In genomic region chr3:133309359-133309758, GRCm38 (mm10) we compare ENCODE assay signal across 9 mouse cellular contexts. TPM values are rescaled to one million over a fixed set of nuclear protein-coding genes. Genes with fewer than 3 reads are reported as not detected.
A peak's percentile ranks its signal among the peaks of the same experiment; 100 is the strongest.
DNase-seq lines count a peak whose midpoint lies in the region; ATAC-seq and TF ChIP-seq lines count a peak whose summit lies in the region.
"Had no signal": no experiment of that assay in that cellular context is flagged by ENCODE, and none has a peak within 500 bp of the region (broad histone marks: within the 10 kb centered on the region; RNA-seq: fewer than 3 reads in every experiment).

No protein-coding gene starts in this region.

- TF ChIP-seq CTCF in heart, adult 2 months (IDR thresholded peaks at IDR 0.05) = no peak
- TF ChIP-seq CTCF in bone marrow macrophage, adult 2 months (IDR thresholded peaks at IDR 0.05; ENCODE audit: low read depth, low read length) = no peak

- intact Hi-C loops in heart, adult 2 months (cut with DNase I) = no loop called here

- H3K4me2 ChIP-seq in heart, embryonic 14.5 days (ENCODE audit: low read length) = peak overlapping the region; percentile 77; the same call in 1 of the 2 replicates
- H3K4me2 ChIP-seq in intestine, embryonic 16.5 days (ENCODE audit: low read depth, low read length) = peak overlapping the region; percentile 70; the same call in 1 of the 2 replicates
- no peak overlapping the region; the same call in 1 of the 2 replicates for H3K4me2 ChIP-seq in limb, embryonic 14.5 days (replicated peaks; ENCODE audit: low read depth, low read length, severe bottlenecking)

- no peak overlapping the region; the same call in 1 of the 2 replicates for H3K9ac ChIP-seq in heart, embryonic 14.5 days (ENCODE audit: low read length)
- H3K9ac ChIP-seq in heart, adult 2 months (ENCODE audit: low read depth, low read length) = no peak overlapping the region
- no peak overlapping the region for H3K9ac ChIP-seq in intestine, embryonic 16.5 days (ENCODE audit: low read depth, low read length)
- no peak overlapping the region; the same call in 1 of the 2 replicates for H3K9ac ChIP-seq in limb, embryonic 14.5 days (ENCODE audit: low read depth, low read length, severe bottlenecking)

- 93% methylated on average over 7 of the region's 7 CpGs for WGBS in heart, embryonic 14.5 days
- 96% methylated on average over 7 of the region's 7 CpGs for WGBS in heart, adult 2 months
- WGBS in intestine, embryonic 16.5 days = 90% methylated on average over 7 of the region's 7 CpGs
- WGBS in limb, embryonic 14.5 days = 93% methylated on average over 7 of the region's 7 CpGs

- H3K27me3 ChIP-seq in heart, embryonic 14.5 days (ENCODE audit: control insufficient read depth, insufficient read depth, low read length) = no peaks in the 10 kb centered on the region
- H3K27me3 ChIP-seq in heart, adult 2 months (ENCODE audit: control insufficient read depth, insufficient read depth, low read length) = no peaks in the 10 kb centered on the region
- H3K27me3 ChIP-seq in intestine, embryonic 16.5 days (replicated peaks; ENCODE audit: control insufficient read depth, insufficient read depth, low read length) = no peaks in the 10 kb centered on the region
- H3K27me3 ChIP-seq in limb, embryonic 14.5 days (ENCODE audit: control insufficient read depth, insufficient read depth, low read length) = no peaks in the 10 kb centered on the region
- H3K27me3 ChIP-seq: Patski had no signal

- H3K79me2 ChIP-seq in heart, adult 2 months (replicated peaks; ENCODE audit: control insufficient read depth, insufficient read depth, low read length) = no peaks in the 10 kb centered on the region

- no peak for TF ChIP-seq POLR2A in heart, adult 2 months (IDR thresholded peaks at IDR 0.05; ENCODE audit: insufficient read depth, low read depth, low read length)
- no peak for TF ChIP-seq POLR2A in bone marrow macrophage, adult 2 months (IDR thresholded peaks at IDR 0.05; ENCODE audit: borderline replicate concordance, low read depth, low read length)
- TF ChIP-seq POLR2A in limb, embryonic 14.5 days (IDR thresholded peaks at IDR 0.05; ENCODE audit: borderline replicate concordance, extremely low read depth, insufficient read depth, insufficient read length) = no peak

- no peak for TF ChIP-seq EP300 in heart, adult 2 months (IDR thresholded peaks at IDR 0.05; ENCODE audit: insufficient read depth, low read depth, low read length)

- ATAC-seq in heart, embryonic 14.5 days (ENCODE audit: insufficient number of reproducible peaks, insufficient read depth, low FRiP score, low read depth) = no peak
- ATAC-seq in intestine, embryonic 16.5 days = no peak
- ATAC-seq in limb, embryonic 14.5 days (ENCODE audit: low FRiP score, low read depth) = no peak

- H3K27ac ChIP-seq in heart, embryonic 14.5 days (replicated peaks in 1 of 2; ENCODE audit: control insufficient read depth in 1 of 2, insufficient read depth in 1 of 2, low read depth in 2 of 2, low read length in 2 of 2) = no peak overlapping the region
- no peak overlapping the region for H3K27ac ChIP-seq in heart, adult 2 months
- H3K27ac ChIP-seq in bone marrow macrophage, adult 2 months (ENCODE audit: insufficient read depth, low read depth, low read length) = no peak overlapping the region
- no peak overlapping the region for H3K27ac ChIP-seq in intestine, embryonic 16.5 days (ENCODE audit: low read length)
- no peak overlapping the region for H3K27ac ChIP-seq in limb, embryonic 14.5 days (replicated peaks; ENCODE audit: low read depth, low read length)

- H3K4me3 ChIP-seq in heart, embryonic 14.5 days (ENCODE audit: control insufficient read depth in 1 of 2, insufficient read depth in 1 of 2, low read depth in 1 of 2, low read length in 2 of 2) = peak overlapping the region in 1 of 2 experiments; percentile 90; a peak in 1 of 4 replicates
- H3K4me3 ChIP-seq in heart, adult 2 months = no peak overlapping the region
- 0 out of 2 replicates have a peak overlapping the region, but pooled peaks have one; percentile 95 for H3K4me3 ChIP-seq in bone marrow macrophage, adult 2 months (ENCODE audit: insufficient read depth, low read length)
- no peak overlapping the region for H3K4me3 ChIP-seq in intestine, embryonic 16.5 days (ENCODE audit: low read length)
- peak overlapping the region; percentile 73; the same call in 1 of the 2 replicates for H3K4me3 ChIP-seq in limb, embryonic 14.5 days (replicated peaks; ENCODE audit: low read length)

- DNase-seq in heart, adult 2 months = no peak
- DNase-seq in limb, embryonic 14.5 days (ENCODE audit: low spot score) = no peak
- no peak for DNase-seq in ovary, postnatal 10 days (ENCODE audit: low spot score)
- no peak for DNase-seq in spleen, postnatal 36 days (ENCODE audit: low spot score in 2 of 2)
- DNase-seq in cerebellum, adult 18-20 months = no peak

- 0 out of 2 replicates have a peak, but pooled peaks cover 2% of the 10 kb centered on the region for H3K9me3 ChIP-seq in heart, embryonic 14.5 days (ENCODE audit: control insufficient read depth, low read length)
- 0 out of 2 replicates have a peak, but pooled peaks cover 2% of the 10 kb centered on the region for H3K9me3 ChIP-seq in intestine, embryonic 16.5 days (ENCODE audit: control insufficient read depth, low read length)
- 0 out of 2 replicates have a peak, but pooled peaks cover 4% of the 10 kb centered on the region for H3K9me3 ChIP-seq in limb, embryonic 14.5 days (ENCODE audit: control insufficient read depth, low read length)

- H3K4me1 ChIP-seq in heart, embryonic 14.5 days (ENCODE audit: control insufficient read depth in 2 of 2, insufficient read depth in 2 of 2, low read length in 2 of 2) = peaks cover 0 to 6% of the 10 kb centered on the region in 2 experiments; a peak in 2 of 4 replicates
- 0 out of 2 replicates have a peak, but pooled peaks cover 1% of the 10 kb centered on the region for H3K4me1 ChIP-seq in heart, adult 2 months (ENCODE audit: control insufficient read depth, insufficient read depth, low read length)
- 0 out of 2 replicates have a peak, but pooled peaks cover 2% of the 10 kb centered on the region for H3K4me1 ChIP-seq in bone marrow macrophage, adult 2 months (ENCODE audit: control insufficient read depth, insufficient read depth, low read length)
- peaks cover 8% of the 10 kb centered on the region; the same call in 1 of the 2 replicates for H3K4me1 ChIP-seq in intestine, embryonic 16.5 days (ENCODE audit: control insufficient read depth, insufficient read depth, low read length)
- no peaks in the 10 kb centered on the region for H3K4me1 ChIP-seq in limb, embryonic 14.5 days (ENCODE audit: control insufficient read depth, insufficient read depth, low read length)

- no peaks in the 10 kb centered on the region for H3K36me3 ChIP-seq in heart, embryonic 14.5 days (ENCODE audit: control insufficient read depth, insufficient read depth, low read length)
- no peaks in the 10 kb centered on the region for H3K36me3 ChIP-seq in heart, adult 2 months (ENCODE audit: control insufficient read depth, insufficient read depth, low read length)
- peaks cover 4% of the 10 kb centered on the region; the same call in 1 of the 2 replicates for H3K36me3 ChIP-seq in intestine, embryonic 16.5 days (ENCODE audit: control insufficient read depth, insufficient read depth, low read length)
- no peaks in the 10 kb centered on the region; the same call in 1 of the 2 replicates for H3K36me3 ChIP-seq in limb, embryonic 14.5 days (ENCODE audit: control insufficient read depth, insufficient read depth, low read length)

RNA-seq across cellular contexts. Expression of gene Ppa2, which starts 0.6 kb away (rescaled TPM):
- polyA plus RNA-seq in heart, embryonic 14.5 days (2014; fragmentation: Nextera tagmentation; extraction: Ambion mirVana) = 134 and 145 TPM in 2 replicates
- 100 to 1,000 TPM; 126 to 144 TPM for total RNA-seq in heart, adult 2 months (2021)
- polyA plus RNA-seq in heart, adult 2 months (2012; rRNA removed) = 78.5 and 80.4 TPM in 2 replicates
- polyA plus RNA-seq in bone marrow macrophage, adult 2 months (2012; ENCODE audit: insufficient read depth, insufficient read length, missing spikeins) = 28.4 and 34.0 TPM in 2 replicates
- polyA plus RNA-seq in intestine, embryonic 16.5 days (2015; fragmentation: Nextera tagmentation; extraction: Ambion mirVana) = 146 and 149 TPM in 2 replicates
- 30.8 and 41.2 TPM in 2 replicates for polyA plus RNA-seq in limb, embryonic 14.5 days (2012; rRNA removed)
- polyA plus RNA-seq in limb, embryonic 14.5 days (2014; fragmentation: Nextera tagmentation; extraction: Ambion mirVana) = 79.9 and 84.6 TPM in 2 replicates

Comparison
In these comparisons a context has a peak if more than half of its experiments do, and no peak if none do; other contexts are left out.
1. H3K4me3 ChIP-seq: peak in bone marrow macrophage, adult 2 months (single experiment) and limb, embryonic 14.5 days (single experiment); none in heart, adult 2 months (single experiment) and intestine, embryonic 16.5 days (single experiment).